Mouse (Mus musculus) layer of hippocampus, adult 2 months (tissue): Measurements from ENCODE around the gene Pls3. TPM values are rescaled to one million over a fixed set of nuclear protein-coding genes. Genes with fewer than 3 reads are reported as not detected.

Experiments used
- DNase-seq, 2 experiments: peaks; one replicate each; pipeline ENCODE4 v3.0.0; 2022; ENCODE audit warnings: low spot score in 2 of 2
- H3K27ac ChIP-seq: fragments of 200-600 bp; 2 replicates; pipeline ENCODE4 v1.8.1; 2022
- H3K4me3 ChIP-seq: fragments of 200-600 bp; 2 replicates; pipeline ENCODE4 v1.8.1; 2022; ENCODE audit warnings: mild to moderate bottlenecking
- CTCF ChIP-seq: fragments of 200-600 bp; conservative IDR thresholded peaks from 2 replicates; pipeline ENCODE4 v1.8.1; 2022; ENCODE audit warnings: antibody characterized with exemption, mild to moderate bottlenecking, moderate library complexity
- long read RNA-seq, 2 experiments: library from polyadenylated mRNA; stranded (forward); transcript quantifications; one replicate each; pipeline ENCODE4 v2.0.0; 2021; ENCODE audit warnings: borderline mapping rate in 2 of 2
- total RNA-seq, 2 experiments: library from RNA; stranded (reverse); gene quantifications; 2 replicates each; pipeline ENCODE4 v1.2.3; 2021

The Pls3 gene
- 100 to 1,000 TPM; 202 to 204 TPM for total RNA-seq
- long read RNA-seq, experiment 1, transcript Pls3-204 (16 exons, 3,149 nt): major isoform, 28 of 268 reads
- long read RNA-seq, experiment 1, partial matches to known transcripts: 14 of 268 reads
- long read RNA-seq, experiment 1, other reads (novel, unspliced or antisense): 221 of 268 reads
- long read RNA-seq, experiment 2, transcript Pls3-204 (16 exons, 3,149 nt): major isoform, 35 of 336 reads
- long read RNA-seq, experiment 2, partial matches to known transcripts: 10 of 336 reads
- long read RNA-seq, experiment 2, other reads (novel, unspliced or antisense): 288 of 336 reads

DNA sequence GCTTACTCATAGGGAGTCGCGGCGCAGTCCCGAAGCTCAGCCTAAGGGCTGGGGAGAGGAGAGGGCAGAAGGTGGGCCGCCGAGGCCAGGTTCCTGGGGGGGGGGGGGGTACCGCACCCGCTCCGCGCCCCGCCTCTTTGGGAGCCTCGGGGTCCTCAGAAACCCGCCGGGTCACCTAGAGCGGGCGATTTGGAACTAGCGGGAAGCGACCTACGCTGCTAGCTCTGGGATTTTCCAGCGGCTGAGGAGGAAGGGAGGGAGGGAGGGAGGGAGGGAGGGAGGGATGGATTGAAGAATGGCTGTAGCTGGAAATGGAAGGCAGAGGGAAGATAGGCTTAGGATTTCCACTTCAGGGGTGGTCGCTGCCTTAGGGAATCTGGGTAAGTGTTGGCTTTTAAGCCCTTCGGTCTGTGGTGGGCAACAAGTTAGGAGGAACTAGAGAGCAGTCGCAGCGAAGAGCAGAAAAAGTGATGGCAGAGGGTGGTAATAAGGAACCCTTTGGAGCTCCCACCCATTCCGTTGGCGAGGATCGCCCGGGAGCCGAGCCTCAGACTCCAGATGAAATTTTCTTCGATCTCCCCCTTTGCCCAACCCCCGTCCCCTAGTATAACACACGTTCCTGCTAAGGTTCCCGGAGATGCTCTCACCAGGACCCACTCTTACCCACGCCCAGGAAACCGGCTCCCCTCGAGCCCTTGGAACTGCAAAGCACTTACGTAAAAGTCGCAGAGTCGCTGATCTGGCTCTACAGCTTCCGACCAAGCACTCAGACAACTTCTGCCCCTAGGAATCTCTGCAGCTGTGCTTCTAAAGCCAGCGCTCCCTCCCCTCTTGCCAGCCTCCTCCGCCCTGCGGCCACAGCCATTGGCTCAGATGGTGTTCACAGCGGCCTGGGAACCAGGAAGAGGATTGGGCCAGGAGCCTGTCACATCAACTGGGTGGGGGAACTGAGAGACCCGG is at the start of gene Pls3:
Gene Pls3, minus strand, starts transcription at position 851 of the 960 bp plus-strand sequence.
- Histone ChIP-seq H3K4me3 (peak within 1 kb of the TSS; percentile 67), H3K27ac (peak within 1 kb of the TSS; percentile 89)
- TF ChIP-seq CTCF: no peak
- peak; percentile 82 to 83 for DNase-seq

DNA sequence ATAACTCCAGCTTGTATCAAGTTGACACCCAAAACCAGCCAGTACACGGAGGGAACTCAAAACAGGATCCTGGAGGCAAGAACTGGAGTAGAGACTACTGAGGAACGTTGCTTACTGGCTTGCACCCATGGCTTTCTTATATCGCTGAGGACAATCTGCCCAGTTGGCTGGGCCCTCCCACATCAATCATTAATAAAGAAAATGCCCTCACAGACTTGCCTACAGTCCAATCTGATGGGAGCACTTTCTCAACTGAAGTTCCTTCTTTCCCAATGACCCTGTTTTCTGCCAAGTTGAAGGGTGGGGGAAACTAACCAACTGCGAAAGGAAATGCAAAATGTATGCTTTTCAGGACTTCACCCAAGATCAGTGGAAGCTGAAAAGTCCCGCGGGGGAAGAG is 20.7 kb upstream of the Pls3 start:
- Histone ChIP-seq H3K4me3 (no peak overlapping the region), H3K27ac (no peak overlapping the region)
- no peak for TF ChIP-seq CTCF
- DNase-seq: no peak

DNA sequence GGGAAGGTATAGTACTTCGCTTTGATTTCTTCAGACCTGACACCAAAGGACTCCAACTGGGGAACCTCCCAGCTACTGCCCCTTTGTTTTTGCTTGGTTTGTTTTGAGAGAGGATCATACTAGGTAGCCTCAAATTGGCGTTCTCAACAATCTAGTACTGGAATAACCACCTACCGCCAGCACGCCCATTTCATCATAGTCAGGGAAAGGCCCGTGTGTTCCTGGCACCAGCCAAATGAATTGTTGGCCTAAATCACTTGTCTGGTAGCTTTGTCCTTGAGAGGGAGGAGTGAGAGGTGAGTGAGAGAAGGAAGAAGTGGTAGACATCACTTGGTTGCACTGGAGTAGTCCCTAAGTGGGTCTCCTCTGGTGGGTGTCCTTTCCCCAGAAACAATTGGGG is 584 bp upstream of the Pls3 start:
- Histone ChIP-seq H3K4me3 (peak overlapping the region; percentile 67), H3K27ac (no peak overlapping the region)
- TF ChIP-seq CTCF: no peak
- no peak for DNase-seq

DNA sequence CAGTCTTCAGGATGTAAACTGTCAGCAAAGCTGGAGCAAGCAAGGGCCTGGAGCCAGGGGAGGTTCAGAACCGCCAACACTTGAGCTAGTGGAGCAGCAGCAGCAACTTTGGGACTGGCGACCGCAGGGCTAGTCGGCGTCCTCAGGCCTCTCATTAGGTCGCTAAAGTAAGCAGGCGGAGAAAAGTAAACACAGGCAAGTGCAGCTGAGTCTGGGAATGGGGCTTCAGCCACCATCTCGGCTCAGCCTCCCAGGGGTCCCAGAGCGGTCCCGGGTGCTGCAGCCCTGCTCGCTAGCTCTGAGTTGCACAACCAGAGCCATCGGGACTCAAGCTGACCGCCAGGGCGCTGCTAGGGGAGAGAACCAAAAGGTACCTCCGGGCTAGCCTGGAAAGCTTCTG is 1.2 kb downstream of the Pls3 start:
- peak; percentile 42 for TF ChIP-seq CTCF
- peak in 1 of 2 experiments; percentile 11 for DNase-seq
- Histone ChIP-seq H3K27ac (peak overlapping the region; percentile 89), H3K4me3 (peak overlapping the region; percentile 67)

DNA sequence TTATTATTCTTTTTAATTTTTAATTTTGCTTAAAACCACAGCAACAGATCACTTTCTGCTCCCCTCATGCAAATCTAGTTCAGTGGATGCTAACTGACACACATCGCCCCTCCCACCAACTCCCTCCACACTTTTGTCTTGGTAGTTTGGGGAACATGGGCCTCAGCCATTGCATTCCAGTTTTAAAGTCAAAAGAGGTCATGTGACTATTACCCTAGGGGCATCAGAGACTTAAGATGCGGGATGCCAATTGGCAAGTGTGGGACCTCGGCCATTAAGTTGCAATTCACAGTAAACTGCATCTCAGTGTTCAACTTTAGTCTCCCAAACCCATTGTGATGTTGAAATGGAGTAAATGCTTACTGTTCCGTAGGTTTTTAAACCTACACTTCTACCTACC is 1.7 kb downstream of the Pls3 start:
- Histone ChIP-seq H3K4me3 (peak overlapping the region; percentile 67), H3K27ac (peak overlapping the region; percentile 89; the same call in 1 of the 2 replicates)
- no peak for DNase-seq
- no peak for TF ChIP-seq CTCF

DNA sequence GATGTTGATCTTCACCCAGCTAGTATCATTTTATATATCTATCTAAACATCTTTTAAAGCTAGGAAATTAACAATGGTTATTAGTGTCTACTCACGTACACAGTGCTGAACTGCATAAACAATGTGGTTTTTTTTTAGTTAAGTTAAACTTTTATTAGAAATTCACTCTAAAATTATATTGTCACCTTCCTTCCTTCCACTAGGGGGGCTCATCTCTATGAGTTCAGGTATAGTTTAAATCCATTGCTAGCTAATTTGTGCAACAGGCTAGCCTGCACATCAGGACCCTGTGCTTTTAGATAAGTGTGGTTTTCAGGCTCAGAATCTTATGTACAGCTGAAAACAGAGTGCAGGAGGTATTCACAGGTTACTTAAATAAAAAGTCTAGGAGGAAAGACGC is 3.1 kb downstream of the Pls3 start:
- Histone ChIP-seq H3K27ac (no peak overlapping the region), H3K4me3 (no peak overlapping the region)
- DNase-seq: no peak
- TF ChIP-seq CTCF: peak; percentile 64

DNA sequence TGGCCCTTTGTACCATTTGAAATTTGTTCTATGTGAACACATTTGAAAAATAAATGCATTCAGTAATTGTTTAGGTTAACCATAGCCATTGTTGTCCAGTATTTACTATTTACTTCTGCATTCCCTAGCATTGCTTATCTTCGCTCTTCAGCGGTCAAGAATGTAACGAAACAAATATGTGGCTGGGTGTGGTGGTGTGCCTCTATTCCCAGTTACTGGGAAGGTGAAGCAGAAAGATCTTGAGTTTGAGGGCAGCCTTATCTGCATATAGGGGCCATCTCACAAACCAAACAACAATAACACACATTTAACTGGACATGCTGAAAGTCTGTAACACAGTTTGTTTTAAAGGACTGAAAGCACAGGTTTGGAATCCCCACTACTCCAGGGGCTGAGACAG is 13.3 kb downstream of the Pls3 start:
- no peak overlapping the region for H3K27ac ChIP-seq
- no peak for TF ChIP-seq CTCF
- H3K4me3 ChIP-seq: no peak overlapping the region
- DNase-seq: no peak

DNA sequence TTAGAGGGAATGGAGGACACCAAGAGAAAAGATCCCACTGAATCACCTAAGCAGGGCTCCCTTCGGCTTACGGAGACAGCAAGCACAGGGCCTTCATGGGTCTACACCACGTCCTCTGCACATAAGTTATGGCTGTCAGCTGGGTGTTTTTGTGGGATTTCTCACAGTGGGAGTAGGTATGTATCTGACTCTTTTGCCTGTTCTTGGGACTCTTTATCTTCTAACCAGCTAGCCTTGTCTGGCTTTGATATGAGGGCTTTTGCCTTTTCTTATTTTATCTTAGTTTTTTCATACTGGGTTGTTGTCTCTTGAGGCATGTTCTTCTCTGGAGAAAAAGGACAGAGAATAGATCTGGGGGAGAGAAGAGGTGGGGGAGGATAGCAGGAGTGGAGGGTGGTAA is 20.7 kb downstream of the Pls3 start:
- Histone ChIP-seq H3K4me3 (no peak overlapping the region), H3K27ac (no peak overlapping the region)
- no peak for DNase-seq
- TF ChIP-seq CTCF: no peak

DNA sequence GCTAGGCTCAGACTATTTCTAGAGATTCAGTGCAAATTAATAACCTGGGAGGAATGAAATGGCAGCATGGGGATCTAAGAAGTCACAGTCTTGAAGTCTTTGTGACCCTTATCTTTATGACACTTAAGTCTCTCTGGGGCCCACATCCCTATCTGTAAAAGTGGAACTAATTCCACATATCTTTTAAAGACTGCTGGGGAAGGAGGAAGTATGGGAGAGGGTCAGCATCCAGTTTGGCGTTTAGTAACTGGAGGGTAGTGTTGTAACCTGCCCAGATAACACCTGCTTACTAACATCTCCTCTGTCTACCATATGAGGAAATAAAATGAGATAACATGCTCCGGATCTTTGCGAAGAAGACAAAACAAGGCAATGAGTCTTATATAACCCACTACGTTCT is 30.7 kb downstream of the Pls3 start:
- DNase-seq: no peak
- H3K4me3 ChIP-seq: no peak overlapping the region
- TF ChIP-seq CTCF: no peak
- no peak overlapping the region for H3K27ac ChIP-seq

DNA sequence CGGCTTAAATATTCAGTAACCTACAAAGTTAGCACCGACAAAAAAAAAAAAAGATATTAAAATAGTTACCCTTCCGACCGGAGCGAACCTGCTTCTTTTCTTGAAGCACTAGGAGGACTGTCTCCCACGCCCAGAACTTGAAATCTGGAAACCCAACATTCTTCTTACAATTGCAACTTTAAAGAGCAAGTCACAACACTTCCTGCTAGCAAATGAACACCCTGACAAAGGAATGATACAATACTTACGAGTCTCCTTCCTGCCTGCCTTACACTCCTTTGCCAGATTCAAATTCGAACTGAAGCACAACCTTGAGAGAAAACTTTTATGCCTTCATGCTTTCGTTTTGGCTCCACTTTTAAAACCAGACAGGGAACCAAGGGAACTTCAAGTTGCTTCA is 32.1 kb downstream of the Pls3 start:
- Histone ChIP-seq H3K27ac (peak overlapping the region; percentile 46; the same call in 1 of the 2 replicates), H3K4me3 (peak overlapping the region; percentile 8; the same call in 1 of the 2 replicates)
- no peak for TF ChIP-seq CTCF
- no peak for DNase-seq

DNA sequence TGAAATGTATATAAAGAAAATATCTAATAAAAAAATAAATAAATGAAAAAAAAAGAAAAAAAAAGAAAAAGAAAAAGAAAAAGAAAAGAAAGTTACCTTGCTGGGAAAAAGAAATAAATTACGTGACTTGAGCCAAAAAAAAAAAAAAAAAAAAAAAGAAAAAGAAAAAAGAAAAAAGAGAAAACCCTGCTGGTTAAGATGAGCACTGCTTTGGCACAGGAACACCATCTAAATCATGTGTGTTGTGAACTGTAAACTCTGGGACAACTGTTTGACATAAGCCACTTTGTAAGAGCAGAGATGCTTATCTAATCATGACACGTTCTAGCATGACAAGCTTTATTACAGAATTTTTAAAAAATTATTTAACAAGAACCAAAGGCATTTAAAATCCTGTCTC is 32.9 kb downstream of the Pls3 start:
- Histone ChIP-seq H3K4me3 (peak overlapping the region; percentile 8; the same call in 1 of the 2 replicates), H3K27ac (peak overlapping the region; percentile 46; the same call in 1 of the 2 replicates)
- TF ChIP-seq CTCF: peak; percentile 51
- DNase-seq: no peak

DNA sequence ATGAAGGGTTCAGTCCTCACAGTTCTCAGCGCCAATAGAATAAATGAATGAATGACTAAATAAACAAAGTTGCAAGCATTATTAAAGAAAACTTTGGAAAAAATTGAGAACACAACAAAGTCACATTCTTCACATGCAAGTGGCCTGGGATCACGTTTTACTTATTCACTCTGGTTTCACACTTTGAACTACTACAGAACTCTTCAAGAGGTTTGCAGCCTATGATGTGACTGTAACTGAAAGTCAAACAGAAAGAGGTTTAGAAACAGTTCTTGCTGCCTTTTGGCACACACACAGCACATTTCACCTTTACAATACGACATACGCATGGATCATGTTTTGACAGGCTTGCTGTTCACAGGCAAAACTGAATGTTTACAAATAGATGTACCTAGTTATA is 34.7 kb downstream of the Pls3 start:
- no peak for DNase-seq
- TF ChIP-seq CTCF: no peak
- Histone ChIP-seq H3K27ac (no peak overlapping the region), H3K4me3 (no peak overlapping the region)

DNA sequence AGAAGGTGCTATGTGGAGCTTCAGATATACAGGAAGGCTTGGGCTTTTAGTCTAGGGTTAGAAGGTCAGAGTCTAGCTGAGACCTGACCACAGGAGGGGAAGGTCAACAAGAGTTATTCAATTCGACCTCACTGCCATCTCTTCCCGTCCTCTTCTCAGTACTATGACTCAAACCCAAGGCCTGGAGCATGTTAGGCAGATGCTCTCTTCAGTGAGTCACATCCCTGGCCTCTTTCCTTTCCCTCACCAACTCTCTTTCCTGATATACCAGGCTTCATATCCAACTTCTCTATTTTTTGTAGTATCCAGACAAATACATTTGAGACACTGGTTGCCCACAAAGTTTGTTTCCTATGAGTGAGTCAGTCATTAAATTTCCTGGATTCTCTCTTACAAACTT is 40.1 kb downstream of the Pls3 start:
- Histone ChIP-seq H3K4me3 (no peak overlapping the region), H3K27ac (no peak overlapping the region)
- DNase-seq: no peak
- TF ChIP-seq CTCF: no peak

DNA sequence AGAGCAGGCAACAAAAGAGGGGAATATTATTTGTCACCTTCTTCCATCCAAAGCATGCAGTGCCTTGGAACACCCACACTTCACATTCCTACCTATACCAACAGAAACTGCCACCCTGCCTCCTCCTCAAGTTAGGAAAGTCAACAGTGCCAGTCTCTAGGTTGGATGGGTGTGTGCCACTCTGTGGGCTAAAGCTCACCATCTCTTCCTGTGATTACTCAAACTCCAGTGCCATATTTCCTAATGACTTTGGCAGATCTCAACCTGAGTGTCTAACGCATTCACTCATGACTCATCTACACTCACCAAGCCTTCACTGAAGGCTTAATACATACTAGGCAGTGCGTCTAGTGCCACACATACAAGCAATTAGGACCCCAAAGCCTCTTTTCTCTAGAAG is 40.7 kb downstream of the Pls3 start:
- no peak for DNase-seq
- Histone ChIP-seq H3K4me3 (no peak overlapping the region), H3K27ac (peak overlapping the region; percentile 79; the same call in 1 of the 2 replicates)
- no peak for TF ChIP-seq CTCF
